Mouse (Mus musculus): ENCODE results near the gene Ccdc183. TPM values are rescaled to one million over a fixed set of nuclear protein-coding genes. Genes with fewer than 3 reads are reported as not detected.

Gene Ccdc183
- polyA plus RNA-seq, 1 experiment from 2014 or later = 0.36 TPM

- WGBS = 79% methylated on average over 3 of the region's 3 CpGs
- no peaks in the 10 kb centered on the region for H3K4me1 ChIP-seq
- H3K27me3 ChIP-seq = no peaks in the 10 kb centered on the region
- H3K9me3 ChIP-seq = no peaks in the 10 kb centered on the region
- H3K4me3 ChIP-seq = no peak overlapping the region
- H3K36me3 ChIP-seq = no peaks in the 10 kb centered on the region
- ATAC-seq (ENCODE audit: low FRiP score, low read depth) = no peak
- no peak overlapping the region for H3K9ac ChIP-seq
- no peak overlapping the region for H3K4me2 ChIP-seq (replicated peaks)
- no peak overlapping the region for H3K27ac ChIP-seq
Observed at GRCm38 (mm10) chr2:25633616-25634015, 16.1 kb upstream of the Ccdc183 start.

DNA sequence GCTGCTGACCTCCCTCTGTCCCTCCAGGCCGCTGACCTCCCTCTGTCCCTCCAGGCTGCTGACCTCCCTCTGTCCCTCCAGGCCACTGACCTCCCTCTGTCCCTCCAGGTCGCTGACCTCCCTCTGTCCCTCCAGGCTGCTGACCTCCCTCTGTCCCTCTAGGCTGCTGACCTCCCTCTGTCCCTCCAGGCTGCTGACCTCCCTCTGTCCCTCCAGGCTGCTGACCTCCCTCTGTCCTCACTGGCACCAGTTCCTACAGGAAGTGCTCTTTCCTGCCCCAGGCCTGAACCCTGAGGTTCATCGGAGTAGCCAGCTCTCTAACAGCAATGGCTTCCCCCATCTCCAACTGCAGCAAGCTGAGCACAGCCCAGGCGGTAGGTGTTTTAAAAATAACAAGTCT lies 11.3 kb upstream of the Ccdc183 start:
- no peak overlapping the region for H3K4me2 ChIP-seq (replicated peaks)
- 39% methylated on average over 4 of the region's 4 CpGs for WGBS

GRCm38 (mm10) chr2:25627811-25628210 lies 10.3 kb upstream of the Ccdc183 start, which contains the start of gene Fcna:
Gene Fcna (minus strand): TSS chr2:25628030.
- Histone ChIP-seq H3K4me1 (no peaks in the 10 kb centered on the region), H3K36me3 (no peaks in the 10 kb centered on the region), H3K4me3 (no peak within 1 kb of the TSS), H3K9ac (no peak within 1 kb of the TSS), H3K27me3 (no peaks in the 10 kb centered on the region), H3K9me3 (no peaks in the 10 kb centered on the region), H3K27ac (no peak within 1 kb of the TSS), H3K4me2 (replicated peaks) (no peak within 1 kb of the TSS)
- WGBS = 74% methylated on average over 6 of the region's 6 CpGs
- ATAC-seq (ENCODE audit: low FRiP score, low read depth) = no peak

More for the DNA sequence above, 11.3 kb upstream of the Ccdc183 start:
- H3K9ac ChIP-seq = no peak overlapping the region
- no peak overlapping the region for H3K27ac ChIP-seq
- H3K36me3 ChIP-seq = no peaks in the 10 kb centered on the region
- no peak overlapping the region for H3K4me3 ChIP-seq
- H3K4me1 ChIP-seq = no peaks in the 10 kb centered on the region
- no peaks in the 10 kb centered on the region for H3K9me3 ChIP-seq
- H3K27me3 ChIP-seq = no peaks in the 10 kb centered on the region
- no peak for ATAC-seq (ENCODE audit: low FRiP score, low read depth)

DNA sequence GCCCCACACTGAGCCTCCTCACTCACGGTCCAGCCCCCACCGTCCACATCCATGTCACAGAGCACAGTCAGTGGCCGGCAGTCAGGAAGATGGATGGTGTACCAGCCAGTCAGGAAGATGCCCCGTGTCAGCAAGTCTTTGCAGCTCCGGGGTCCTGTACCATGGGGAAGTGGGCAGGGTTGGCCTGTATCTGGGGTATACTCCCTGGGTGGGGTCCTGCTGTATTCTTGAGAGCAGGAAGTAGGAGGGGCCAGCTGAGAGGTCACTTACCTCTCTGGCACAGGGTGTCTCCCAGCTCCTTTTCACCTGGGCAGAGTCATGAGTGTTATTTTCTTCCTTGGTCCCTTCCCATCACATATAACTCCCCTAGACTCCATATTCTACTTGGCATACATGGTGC lies 8.5 kb upstream of the Ccdc183 start:
- Histone ChIP-seq H3K4me3 (no peak overlapping the region), H3K27me3 (no peaks in the 10 kb centered on the region), H3K4me2 (replicated peaks) (no peak overlapping the region), H3K9me3 (no peaks in the 10 kb centered on the region), H3K27ac (no peak overlapping the region), H3K9ac (no peak overlapping the region), H3K36me3 (no peaks in the 10 kb centered on the region), H3K4me1 (peaks cover 5% of the 10 kb centered on the region; the same call in 1 of the 2 replicates)
- no peak for ATAC-seq (ENCODE audit: low FRiP score, low read depth)
- WGBS = 63% methylated on average over 5 of the region's 5 CpGs

DNA sequence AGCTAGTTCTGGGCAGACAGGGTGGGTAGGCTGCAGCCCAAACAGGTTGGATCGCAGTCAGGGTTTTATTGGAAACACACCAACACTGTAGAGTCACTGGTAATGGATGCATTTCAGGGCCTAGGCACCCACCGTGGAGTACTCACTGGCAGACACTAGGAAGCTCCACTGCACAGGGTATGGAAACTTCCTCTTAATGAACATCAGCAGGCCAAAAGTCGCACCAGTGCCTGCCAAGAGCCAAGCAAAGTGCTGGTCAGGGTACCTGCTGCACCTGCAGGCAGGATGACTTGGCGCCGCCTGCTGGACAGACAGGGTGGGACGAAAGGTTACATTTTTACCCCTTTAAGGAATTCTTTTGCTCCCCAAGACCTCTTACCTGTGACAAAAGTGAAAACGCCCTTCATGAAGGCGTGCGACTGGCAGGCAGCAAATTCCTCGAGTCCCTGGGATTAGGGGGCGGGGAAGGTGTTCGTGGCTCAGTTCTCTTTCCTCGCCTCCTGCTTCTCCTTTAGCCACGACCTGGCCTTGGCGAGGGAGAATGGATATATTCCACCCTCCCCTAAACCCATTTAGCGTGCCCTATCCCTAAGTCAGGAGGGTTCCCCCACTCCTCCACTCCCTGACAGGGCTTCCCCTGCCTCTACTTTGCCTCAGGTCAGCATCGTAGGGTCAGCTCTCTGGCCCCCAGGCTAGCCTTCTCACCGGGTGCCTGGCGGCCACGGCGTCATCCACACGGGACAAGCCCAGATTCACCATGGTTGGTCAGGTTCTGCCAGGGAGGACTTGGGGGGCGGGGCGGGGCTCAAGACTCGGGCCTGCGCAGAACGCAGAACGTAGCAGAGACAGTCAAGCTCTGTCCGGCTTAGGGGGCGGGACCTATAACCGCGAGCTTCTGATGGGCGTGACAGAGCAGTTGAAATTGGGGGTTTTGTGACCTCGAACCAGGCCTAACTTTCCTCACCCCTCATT lies 4.0 kb upstream of the Ccdc183 start, which contains the start of gene Tmem141:
TSS of gene Tmem141 (minus strand) at position 777 of the 972 bp plus-strand sequence.
- Histone ChIP-seq H3K4me3 (peak within 1 kb of the TSS; percentile 58), H3K4me1 (peaks cover 9% of the 10 kb centered on the region), H3K4me2 (replicated peaks) (peak within 1 kb of the TSS; percentile 82), H3K36me3 (no peaks in the 10 kb centered on the region), H3K9ac (peak within 1 kb of the TSS; percentile 70), H3K27ac (peak within 1 kb of the TSS; percentile 58), H3K27me3 (peaks cover 26% of the 10 kb centered on the region), H3K9me3 (no peaks in the 10 kb centered on the region)
- peak; percentile 94 for ATAC-seq (ENCODE audit: low FRiP score, low read depth)
- WGBS = 5% methylated on average over 34 of the region's 34 CpGs

DNA sequence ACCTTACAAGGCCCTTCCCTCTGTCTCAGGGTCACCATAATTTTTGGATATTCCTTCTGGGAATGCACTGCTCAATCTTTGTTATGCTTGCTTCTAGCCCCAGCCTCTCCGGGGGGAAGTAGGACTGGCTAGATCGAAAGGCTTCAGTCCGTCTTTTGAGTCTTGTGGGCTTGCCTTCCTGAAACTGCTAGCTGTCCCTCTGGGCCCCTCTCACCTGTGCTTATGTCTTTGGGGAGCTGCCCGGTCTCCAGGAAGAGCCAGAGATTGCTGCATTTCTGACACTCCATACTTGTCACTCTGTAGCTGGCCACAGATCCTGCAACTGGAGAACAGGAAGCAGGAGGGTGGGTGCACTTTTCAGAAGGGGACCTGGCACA lies 3.4 kb upstream of the Ccdc183 start:
- H3K36me3 ChIP-seq = no peaks in the 10 kb centered on the region
- H3K27ac ChIP-seq = no peak overlapping the region
- peaks cover 33% of the 10 kb centered on the region for H3K27me3 ChIP-seq
- H3K4me2 ChIP-seq (replicated peaks) = peak overlapping the region; percentile 82
- H3K4me1 ChIP-seq = peaks cover 16% of the 10 kb centered on the region
- peak overlapping the region; percentile 58; the same call in 1 of the 2 replicates for H3K4me3 ChIP-seq
- ATAC-seq (ENCODE audit: low FRiP score, low read depth) = no peak
- WGBS = 80% methylated on average over 4 of the region's 4 CpGs
- no peaks in the 10 kb centered on the region for H3K9me3 ChIP-seq
- H3K9ac ChIP-seq = peak overlapping the region; percentile 70; the same call in 1 of the 2 replicates

- peaks cover 17% of the 10 kb centered on the region for H3K4me1 ChIP-seq
- no peak for ATAC-seq (ENCODE audit: low FRiP score, low read depth)
- no peak overlapping the region for H3K9ac ChIP-seq
- H3K27ac ChIP-seq = no peak overlapping the region
- no peaks in the 10 kb centered on the region for H3K36me3 ChIP-seq
- no peak overlapping the region for H3K4me3 ChIP-seq
- no peaks in the 10 kb centered on the region for H3K9me3 ChIP-seq
- WGBS = 80% methylated on average over 6 of the region's 6 CpGs
- no peak overlapping the region for H3K4me2 ChIP-seq (replicated peaks)
- H3K27me3 ChIP-seq = peaks cover 37% of the 10 kb centered on the region
Observed at GRCm38 (mm10) chr2:25620386-25620785, 2.9 kb upstream of the Ccdc183 start.

GRCm38 (mm10) chr2:25616398-25616797 lies 1.1 kb downstream of the Ccdc183 start:
- 23% methylated on average over 21 of the region's 22 CpGs for WGBS
- H3K9ac ChIP-seq = peak overlapping the region; percentile 51
- H3K4me1 ChIP-seq = peaks cover 16% of the 10 kb centered on the region
- ATAC-seq (ENCODE audit: low FRiP score, low read depth) = no peak
- H3K27me3 ChIP-seq = peaks cover 70% of the 10 kb centered on the region
- H3K36me3 ChIP-seq = no peaks in the 10 kb centered on the region
- no peak overlapping the region for H3K27ac ChIP-seq
- peak overlapping the region; percentile 49 for H3K4me2 ChIP-seq (replicated peaks)
- no peaks in the 10 kb centered on the region for H3K9me3 ChIP-seq
- H3K4me3 ChIP-seq = peak overlapping the region; percentile 24

GRCm38 (mm10) chr2:25608671-25609070 lies 8.8 kb downstream of the Ccdc183 start:
- H3K4me2 ChIP-seq (replicated peaks) = peak overlapping the region; percentile 74
- H3K36me3 ChIP-seq = peaks cover 17% of the 10 kb centered on the region
- peak overlapping the region; percentile 79 for H3K4me3 ChIP-seq
- 60% methylated on average over 10 of the region's 10 CpGs for WGBS
- peak overlapping the region; percentile 99 for H3K9ac ChIP-seq
- H3K27ac ChIP-seq = peak overlapping the region; percentile 96; the same call in 1 of the 2 replicates
- no peak; the same call in 1 of the 2 replicates for ATAC-seq (ENCODE audit: low FRiP score, low read depth)
- peaks cover 15% of the 10 kb centered on the region for H3K27me3 ChIP-seq
- no peaks in the 10 kb centered on the region for H3K9me3 ChIP-seq
- peaks cover 20% of the 10 kb centered on the region for H3K4me1 ChIP-seq

- peak within 1 kb of the TSS; percentile 74 for H3K4me2 ChIP-seq (replicated peaks)
- peak within 1 kb of the TSS; percentile 99 for H3K9ac ChIP-seq
- peaks cover 23% of the 10 kb centered on the region for H3K36me3 ChIP-seq
- H3K27me3 ChIP-seq = peaks cover 9% of the 10 kb centered on the region
- H3K9me3 ChIP-seq = no peaks in the 10 kb centered on the region
- peak; percentile 90 for ATAC-seq (ENCODE audit: low FRiP score, low read depth)
- WGBS = under 1% methylated on average over 80 of the region's 80 CpGs
- peak within 1 kb of the TSS; percentile 96 for H3K27ac ChIP-seq
- H3K4me3 ChIP-seq = peak within 1 kb of the TSS; percentile 79
- H3K4me1 ChIP-seq = peaks cover 20% of the 10 kb centered on the region
Observed at GRCm38 (mm10) chr2:25607761-25608622, 9.5 kb downstream of the Ccdc183 start, which contains the start of gene Rabl6. Gene Rabl6 (minus strand): TSS chr2:25608521.

DNA sequence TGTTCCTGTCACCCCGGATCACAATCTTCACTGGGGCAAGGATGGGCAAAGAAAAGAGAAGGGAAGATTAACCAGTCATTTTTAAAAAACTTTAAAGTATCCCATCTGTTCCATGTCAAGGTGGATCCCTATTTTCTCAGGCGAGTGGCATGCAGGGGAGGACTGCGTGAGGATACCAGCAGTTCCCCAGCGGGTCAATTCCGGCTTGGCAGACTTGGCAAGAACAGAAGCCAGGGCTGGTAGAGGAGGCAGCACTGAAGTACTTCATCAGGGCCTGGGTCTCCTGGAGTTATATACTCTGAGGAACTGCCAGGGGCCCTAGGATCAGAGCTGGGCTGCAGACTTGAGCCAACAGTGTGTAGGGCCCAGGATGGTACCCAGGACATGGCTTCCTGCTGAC lies 15.0 kb downstream of the Ccdc183 start:
- H3K4me2 ChIP-seq (replicated peaks) = no peak overlapping the region
- H3K27me3 ChIP-seq = no peaks in the 10 kb centered on the region
- no peak overlapping the region for H3K27ac ChIP-seq
- no peak overlapping the region for H3K4me3 ChIP-seq
- H3K36me3 ChIP-seq = peaks cover 78% of the 10 kb centered on the region
- H3K9ac ChIP-seq = no peak overlapping the region
- peaks cover 16% of the 10 kb centered on the region for H3K4me1 ChIP-seq
- H3K9me3 ChIP-seq = no peaks in the 10 kb centered on the region
- WGBS = 95% methylated on average over 5 of the region's 5 CpGs
- no peak for ATAC-seq (ENCODE audit: low FRiP score, low read depth)

Measured in limb, embryonic 13.5 days (tissue).